Mouse (Mus musculus) embryo, embryonic 9.5 days (tissue): ENCODE measurements around the gene Pcca.

Experiments used
- DNase-seq: peaks from one replicate; pipeline ENCODE4 v3.0.0-alpha.2; 2017; ENCODE audit errors: extremely low spot score

Pcca gene

DNA sequence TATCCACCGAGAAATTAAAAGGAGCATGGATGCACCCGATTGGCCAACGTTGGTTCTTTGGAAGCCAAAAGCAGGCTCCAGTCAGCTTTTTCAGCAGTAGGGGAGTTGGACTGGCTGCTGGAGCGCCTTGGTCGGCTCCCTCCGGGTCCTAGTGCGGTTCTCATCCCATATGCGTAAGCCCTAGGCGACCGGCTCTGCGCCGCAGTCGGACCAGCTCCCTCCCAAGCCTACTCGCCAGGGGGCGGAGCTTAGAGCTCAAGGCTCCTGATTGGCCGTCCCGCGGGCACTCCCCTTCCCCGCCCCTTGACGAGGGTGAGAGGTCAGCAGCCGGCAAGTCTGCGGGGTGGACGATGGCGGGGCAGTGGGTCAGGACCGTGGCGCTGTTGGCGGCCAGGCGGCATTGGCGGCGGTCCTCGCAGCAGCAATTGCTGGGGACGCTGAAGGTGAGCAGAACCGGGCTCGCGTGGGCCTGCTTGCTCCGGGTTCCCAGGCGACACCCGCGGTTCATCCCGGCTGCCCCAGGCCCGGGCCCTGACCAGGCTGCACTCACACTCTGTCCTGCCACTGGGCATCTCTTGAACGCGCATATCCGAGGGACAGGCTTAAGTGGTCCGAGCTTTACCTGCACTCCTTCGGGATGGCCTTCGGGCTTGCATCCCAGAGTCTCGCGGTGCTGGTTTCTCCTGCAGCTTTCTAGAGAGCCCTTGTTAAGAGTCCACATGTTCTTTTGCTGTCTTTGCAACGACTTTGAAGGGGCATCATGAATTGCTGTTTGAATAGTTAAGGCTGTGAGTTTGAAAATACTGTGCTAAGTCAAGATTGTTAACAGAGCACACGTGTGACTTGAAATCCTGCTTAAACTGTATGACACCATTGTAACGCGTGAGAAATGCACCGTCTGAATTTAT is at the start of gene Pcca:
Pcca (plus strand) TSS at position 308 of the 908 bp plus-strand sequence.
- DNase-seq: peak; percentile 98

DNA sequence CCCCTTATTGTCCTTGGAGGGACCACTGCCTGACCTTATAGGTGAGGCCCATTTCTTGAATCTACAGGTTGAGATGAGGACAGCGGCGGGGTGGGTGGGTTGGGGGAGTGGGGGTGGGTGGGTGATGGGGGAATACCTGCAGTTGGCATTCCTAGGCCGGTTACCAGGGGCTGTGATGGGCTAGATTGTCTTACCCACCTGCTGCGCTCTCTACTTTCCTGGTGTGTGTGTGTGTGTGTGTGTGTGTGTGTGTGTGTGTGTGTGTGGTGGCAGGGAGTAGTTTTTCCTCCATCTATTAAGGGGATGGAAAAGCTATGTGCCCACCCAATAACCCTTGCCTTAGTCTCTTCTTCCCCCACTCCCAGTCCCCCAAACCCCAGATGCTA is 49.7 kb upstream of the Pcca start:
- no peak for DNase-seq

- peak; percentile 27 for DNase-seq
Observed at GRCm38 (mm10) chr14:122484844-122485551, 49.1 kb upstream of the Pcca start.

GRCm38 (mm10) chr14:122485635-122486181 is 48.4 kb upstream of the Pcca start:
- DNase-seq: peak; percentile 52

GRCm38 (mm10) chr14:122486611-122487010 is 47.5 kb upstream of the Pcca start:
- DNase-seq: peak; percentile 25

GRCm38 (mm10) chr14:122487366-122487765 is 46.8 kb upstream of the Pcca start:
- DNase-seq: peak; percentile 54

DNA sequence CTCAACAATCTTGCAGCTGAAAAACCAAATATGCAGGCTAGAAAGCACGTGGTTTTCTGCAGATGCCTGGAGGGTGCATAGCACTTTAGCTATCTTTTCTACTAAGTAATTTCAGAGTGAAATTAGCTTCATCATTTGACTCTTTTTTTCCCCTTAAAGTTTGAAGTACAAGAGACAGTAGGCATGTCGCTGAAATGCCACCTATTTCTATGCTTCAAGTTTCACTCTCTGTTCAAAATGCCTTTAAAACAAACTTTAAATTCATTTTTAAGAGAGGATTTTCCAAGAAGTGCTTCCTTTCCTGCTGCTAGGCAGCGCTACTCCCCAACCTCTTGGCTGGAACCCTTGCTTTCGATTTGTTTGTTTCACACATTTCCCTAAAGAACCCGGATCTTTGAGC is 45.1 kb upstream of the Pcca start:
- DNase-seq: peak; percentile 50

DNA sequence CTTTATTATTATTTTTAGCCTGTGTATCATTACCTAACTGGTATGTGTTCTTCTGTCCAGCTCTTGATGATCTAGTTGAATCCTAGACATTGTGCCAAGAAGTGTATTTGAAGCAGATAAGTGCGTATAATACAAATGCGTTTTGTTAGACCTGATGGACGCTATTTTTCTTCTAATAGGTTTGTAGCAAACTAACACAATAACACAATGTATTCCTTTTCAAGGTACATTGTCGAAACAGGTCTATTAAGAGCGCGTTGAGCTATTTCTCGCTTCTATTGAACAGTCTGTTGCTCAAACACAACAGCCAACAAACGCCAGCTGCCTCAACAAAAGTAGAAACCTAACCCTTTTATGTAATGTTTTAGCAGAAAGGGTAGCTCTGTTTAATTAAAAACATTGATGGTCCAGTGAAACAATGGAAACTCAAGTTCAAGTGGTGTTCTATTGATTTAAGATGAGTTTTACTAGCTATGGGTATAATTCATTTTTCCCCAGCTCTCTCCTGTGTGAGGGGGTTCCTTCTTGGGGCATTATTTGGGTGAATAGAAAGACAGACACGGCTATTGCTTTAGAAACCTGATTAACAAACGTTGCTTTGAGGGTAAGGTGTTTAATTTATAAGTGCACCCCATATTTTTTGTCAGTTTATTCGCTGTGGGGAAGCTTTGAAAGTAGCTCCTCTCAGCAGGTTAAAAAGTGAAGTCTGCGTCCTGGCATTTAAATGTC is 44.3 kb upstream of the Pcca start:
- peak; percentile 48 for DNase-seq

DNA sequence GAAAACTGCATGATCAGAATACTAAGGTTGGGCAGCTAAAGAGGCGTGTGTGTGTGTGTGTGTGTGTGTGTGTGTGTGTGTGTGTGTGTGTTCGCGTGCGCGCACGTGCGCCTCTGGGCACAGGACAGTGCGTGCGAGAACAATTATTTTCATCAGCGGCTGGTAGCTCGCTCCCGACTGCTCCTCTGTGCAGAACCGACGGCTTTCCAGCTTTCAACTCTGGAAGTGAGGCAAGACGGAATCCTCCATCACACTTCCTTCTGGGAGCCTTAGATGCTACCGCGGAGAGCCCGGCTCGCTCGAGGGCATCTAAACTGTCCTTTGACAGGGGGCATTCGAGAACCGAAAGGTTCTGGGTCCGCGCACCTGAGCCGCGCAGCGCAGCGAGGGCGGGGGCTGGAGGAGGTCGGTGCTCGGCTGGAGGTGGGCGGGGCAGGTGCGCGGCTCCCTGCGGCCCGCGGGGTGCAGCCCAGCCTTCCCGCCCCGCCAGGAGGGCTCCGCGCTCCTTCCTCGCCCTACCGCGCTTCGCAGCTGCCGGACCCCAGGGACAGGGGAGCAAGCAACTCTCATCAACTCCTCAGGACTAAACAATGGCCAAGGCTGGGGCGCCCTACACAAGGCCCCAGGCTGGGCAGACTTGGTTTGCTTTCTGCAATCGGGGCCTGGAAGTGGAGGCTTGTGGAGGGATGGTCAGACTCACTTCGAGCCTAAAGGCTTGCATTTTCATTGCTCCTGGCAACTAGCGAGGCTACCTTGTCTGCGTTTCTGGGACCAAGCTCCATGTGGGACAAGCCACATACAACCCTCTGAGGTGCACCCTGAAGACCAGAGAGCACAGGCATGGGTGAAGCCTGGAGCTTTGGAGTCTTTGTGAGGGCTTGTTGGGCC is 43.4 kb upstream of the Pcca start, which contains the start of gene Gm10837:
Gm10837 (plus strand) TSS at position 146 of the 888 bp plus-strand sequence.
- peak; percentile 57 for DNase-seq

- DNase-seq: no peak
Observed at GRCm38 (mm10) chr14:122491521-122491920, 42.6 kb upstream of the Pcca start.

DNA sequence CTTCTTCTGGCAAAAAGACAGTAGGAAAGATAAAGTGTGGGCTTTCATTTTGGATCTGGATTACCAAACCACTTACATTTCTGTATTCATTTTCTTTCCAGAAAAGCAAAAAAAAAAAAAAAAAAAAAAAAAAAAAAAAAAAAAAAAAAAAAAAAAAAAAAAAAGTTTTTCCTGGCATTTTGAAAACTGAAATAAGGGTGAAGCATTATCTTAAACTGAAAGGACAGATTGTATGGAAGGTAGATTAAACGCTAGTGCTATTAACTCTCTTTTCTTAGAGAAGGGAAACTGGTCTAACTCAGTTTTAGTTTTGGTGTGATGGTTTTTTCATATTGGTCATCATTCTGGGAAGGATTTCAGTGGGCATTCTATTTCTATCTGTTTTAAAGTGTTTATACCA is 42.1 kb upstream of the Pcca start:
- DNase-seq: no peak

DNA sequence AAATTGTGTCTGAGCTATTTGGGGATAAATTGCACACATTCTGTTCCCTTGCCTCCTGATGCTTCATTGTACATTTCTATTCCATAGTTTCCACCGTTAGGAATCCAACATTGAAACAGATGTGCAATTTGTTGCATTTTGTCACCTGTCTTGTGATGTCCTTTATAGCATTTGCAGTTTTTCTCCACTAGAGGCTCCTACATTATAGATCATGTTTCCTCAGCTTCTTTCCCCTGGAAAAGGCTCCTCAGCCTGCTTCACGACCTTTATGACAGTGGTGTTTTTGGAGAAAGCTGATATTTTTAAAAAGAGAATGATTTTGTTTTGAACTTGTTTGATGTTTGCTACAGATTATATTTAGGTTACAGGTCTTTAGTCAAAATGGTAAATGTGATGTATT is 25.1 kb upstream of the Pcca start:
- no peak for DNase-seq

GRCm38 (mm10) chr14:122511519-122511918 is 22.6 kb upstream of the Pcca start:
- no peak for DNase-seq

GRCm38 (mm10) chr14:122513511-122514036 is 20.6 kb upstream of the Pcca start:
- no peak for DNase-seq

DNA sequence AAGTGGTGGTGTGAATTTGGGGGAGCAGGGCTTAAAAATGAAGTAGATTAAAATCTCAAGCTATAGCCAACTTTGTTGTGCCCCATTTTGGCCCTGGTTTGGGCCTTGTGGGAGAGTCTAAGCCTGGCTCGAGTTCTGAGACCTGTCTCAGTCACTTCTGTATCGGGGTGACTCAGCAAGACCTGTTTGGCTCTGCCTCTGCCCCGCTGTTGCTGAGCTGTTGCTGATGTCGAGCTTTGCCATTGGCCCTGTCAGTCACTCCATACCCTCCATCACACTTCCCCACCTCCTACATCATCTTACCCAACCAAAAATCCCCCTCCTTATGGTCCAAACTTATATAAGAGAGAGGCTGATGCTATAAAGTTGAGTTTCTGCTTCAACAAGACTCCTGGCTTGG is 5.6 kb upstream of the Pcca start:
- no peak for DNase-seq

- DNase-seq: no peak
Observed at GRCm38 (mm10) chr14:122535986-122536385, 1.9 kb downstream of the Pcca start.

- no peak for DNase-seq
Observed at GRCm38 (mm10) chr14:122548421-122548820, 14.3 kb downstream of the Pcca start.

- DNase-seq: no peak
Observed at GRCm38 (mm10) chr14:122548905-122549304, 14.8 kb downstream of the Pcca start.

- DNase-seq: no peak
Observed at GRCm38 (mm10) chr14:122552761-122553445, 18.8 kb downstream of the Pcca start.

GRCm38 (mm10) chr14:122557353-122557752 is 23.2 kb downstream of the Pcca start:
- no peak for DNase-seq
